Mouse (Mus musculus) ES-Bruce4 (cell line): ENCODE results near the gene Sod1.

Experiments used
- CTCF ChIP-seq: IDR thresholded peaks from one replicate; pipeline ENCODE4 v1.8.1; 2011; ENCODE audit warnings: low read depth, low read length
- POLR2A ChIP-seq: IDR thresholded peaks from one replicate; pipeline ENCODE4 v1.8.1; 2011; ENCODE audit warnings: low read length; ENCODE audit not compliant: insufficient read depth

DNA sequence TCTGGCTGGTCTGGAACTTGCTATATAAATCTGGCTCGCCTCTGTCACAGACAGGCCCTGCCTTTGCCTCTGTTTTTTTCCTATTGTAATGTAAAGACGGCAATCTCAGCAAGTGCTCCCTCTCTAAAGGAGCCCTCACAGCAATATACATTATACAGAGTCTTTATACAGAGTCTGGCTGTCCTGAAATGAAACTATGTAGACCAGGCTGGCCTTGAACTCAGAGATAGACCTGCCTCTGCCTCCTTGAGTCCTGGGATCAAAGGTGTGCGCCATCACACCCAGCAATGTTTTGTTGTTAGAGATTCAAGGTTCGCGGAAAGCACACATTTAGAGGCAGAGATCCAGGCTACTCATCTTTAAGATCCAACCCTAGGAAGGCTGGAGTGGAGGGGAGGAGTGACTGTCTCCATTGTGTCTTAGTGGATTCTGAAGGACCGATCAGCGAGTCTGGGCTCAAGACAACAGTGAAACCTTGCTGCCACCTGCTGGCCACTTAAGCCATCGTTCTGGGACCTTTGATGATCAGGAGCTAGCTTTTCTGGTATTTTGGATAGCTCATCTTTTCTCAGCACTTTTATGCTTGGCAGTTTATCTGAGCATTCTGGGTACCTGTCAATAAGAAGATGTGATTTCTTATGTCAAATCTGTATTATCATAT lies 34.5 kb upstream of the Sod1 start:
- TF ChIP-seq CTCF (peak; percentile 89), POLR2A (no peak)
